Mouse (Mus musculus): ENCODE measurements around the gene H2-Eb2.

GRCm38 (mm10) chr17:34285371-34285770 is 40.1 kb upstream of the H2-Eb2 start:
- TF ChIP-seq CTCF (IDR thresholded peaks at IDR 0.05; ENCODE audit: low read depth) (no peak), EP300 (IDR thresholded peaks at IDR 0.05; ENCODE audit: low read depth) (no peak)

All from heart, postnatal 0 days (tissue).